Mouse (Mus musculus) 416B (cell line): ENCODE results near the gene Tyrobp.
A peak's percentile ranks its signal among the peaks of the same experiment; 100 is the strongest.

Source experiments
- DNase-seq: peaks from one replicate; pipeline ENCODE4 v3.0.0; 2011; ENCODE audit warnings: low read depth

Tyrobp gene

GRCm38 (mm10) chr7:30413596-30413995 is at the start of gene Tyrobp:
TSS of gene Tyrobp (plus strand) at chr7:30413760.
- DNase-seq = no peak

GRCm38 (mm10) chr7:30367466-30367865 is 46.1 kb upstream of the Tyrobp start:
- DNase-seq = no peak

- DNase-seq = peak; percentile 96
These were observed 40.0 kb upstream of the Tyrobp start for GRCm38 (mm10) chr7:30373501-30373962.

DNA sequence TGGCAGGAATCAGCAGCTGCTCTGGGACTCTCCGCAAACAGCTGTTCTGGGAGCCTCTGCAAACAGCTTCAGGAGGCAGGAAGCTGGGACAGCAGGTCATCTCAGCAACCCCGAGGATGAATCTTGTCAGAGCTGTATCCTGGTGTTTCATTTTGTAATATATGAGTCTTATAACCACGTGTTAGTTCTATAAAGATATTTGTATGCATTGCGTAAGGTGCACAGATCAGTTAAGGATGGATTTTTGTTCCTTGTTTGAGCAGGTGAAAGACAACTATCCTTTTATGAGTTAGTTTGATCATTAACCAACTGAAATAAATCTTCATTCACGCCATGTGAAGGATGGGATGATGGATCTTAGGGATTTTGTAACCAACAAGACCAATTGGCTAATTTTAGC is 33.5 kb upstream of the Tyrobp start:
- no peak for DNase-seq

- no peak for DNase-seq
These were observed 29.5 kb upstream of the Tyrobp start for GRCm38 (mm10) chr7:30384106-30384505.

- DNase-seq = peak; percentile 24
These were observed 20.6 kb upstream of the Tyrobp start for GRCm38 (mm10) chr7:30392746-30393520.

DNA sequence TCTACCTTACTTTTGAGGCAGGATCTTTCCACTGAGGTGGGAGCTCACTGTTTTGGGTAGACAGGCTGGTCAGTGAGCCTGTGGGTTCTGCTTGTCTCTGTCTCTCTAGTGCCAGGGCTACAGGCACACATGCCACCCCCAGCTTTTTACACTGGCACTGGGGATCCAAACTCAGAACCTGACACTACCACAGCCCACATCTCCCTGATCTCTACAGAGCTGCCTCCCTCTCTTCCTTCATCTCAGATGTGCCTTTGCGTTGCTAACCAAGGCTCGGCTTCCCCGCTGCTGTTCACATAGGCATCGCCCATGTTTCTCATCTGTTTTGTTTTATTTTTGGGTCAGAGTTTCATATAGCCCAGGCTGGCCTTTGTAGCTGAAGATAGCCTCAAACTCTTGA is 19.9 kb upstream of the Tyrobp start:
- DNase-seq = no peak

DNA sequence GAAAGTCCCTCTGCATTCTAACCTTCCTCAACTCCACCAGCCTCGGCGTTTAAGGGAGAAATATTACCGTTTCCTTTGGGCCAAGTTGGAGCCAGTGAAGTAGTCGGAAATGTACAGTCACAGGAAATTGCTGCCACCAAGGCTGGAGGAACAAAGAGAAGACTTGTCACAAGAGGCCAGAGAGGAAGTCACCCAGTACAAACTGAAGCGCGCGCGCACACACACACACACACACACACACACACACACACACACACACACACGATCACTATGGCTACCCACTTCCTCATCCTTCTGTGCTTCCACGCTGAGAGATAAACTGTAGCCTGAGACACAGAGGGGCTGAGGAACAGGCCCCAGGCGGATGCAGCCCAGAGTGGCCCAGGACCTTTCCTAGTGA is 19.2 kb upstream of the Tyrobp start:
- peak; percentile 96 for DNase-seq

DNA sequence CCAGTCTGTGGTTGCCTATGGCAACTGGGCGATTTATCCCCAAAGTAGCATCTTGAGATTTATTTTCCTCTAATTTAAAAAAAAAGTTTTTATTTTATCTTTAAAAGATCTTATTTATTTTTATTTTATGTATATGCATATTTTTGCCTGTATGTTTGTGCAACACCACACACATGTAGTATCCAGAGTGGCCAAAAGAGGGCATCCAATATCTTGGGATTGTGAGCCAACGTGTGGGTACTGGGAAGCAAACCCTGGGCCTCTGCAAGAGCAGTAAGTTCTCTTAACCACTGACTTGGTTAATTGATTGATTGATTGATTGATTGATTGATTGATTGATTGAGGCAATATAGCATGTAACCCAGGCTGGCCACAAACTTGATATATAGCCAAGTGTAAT is 18.7 kb upstream of the Tyrobp start:
- DNase-seq = peak; percentile 89

- DNase-seq = no peak
These were observed 13.9 kb upstream of the Tyrobp start for GRCm38 (mm10) chr7:30399671-30400070.

DNA sequence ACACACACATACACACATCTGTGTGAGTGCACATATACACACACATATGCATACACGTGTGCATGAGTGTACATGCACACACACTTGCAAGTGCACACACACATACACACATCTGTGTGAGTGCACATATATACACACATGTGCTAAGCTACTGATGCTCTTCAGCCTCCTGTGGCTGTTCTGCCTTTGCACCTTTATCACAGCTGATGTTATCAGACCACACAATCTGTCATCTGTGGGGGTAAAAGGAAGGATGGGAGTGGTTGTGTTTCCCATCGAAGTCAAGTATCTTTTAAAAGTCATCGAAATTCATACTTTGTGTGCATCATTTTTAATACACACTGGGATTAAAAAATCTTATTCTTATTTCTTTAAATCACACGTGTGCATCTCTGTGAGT is 11.2 kb upstream of the Tyrobp start:
- DNase-seq = no peak

- peak; percentile 14 for DNase-seq
These were observed 4.9 kb upstream of the Tyrobp start for GRCm38 (mm10) chr7:30408639-30409038.

DNA sequence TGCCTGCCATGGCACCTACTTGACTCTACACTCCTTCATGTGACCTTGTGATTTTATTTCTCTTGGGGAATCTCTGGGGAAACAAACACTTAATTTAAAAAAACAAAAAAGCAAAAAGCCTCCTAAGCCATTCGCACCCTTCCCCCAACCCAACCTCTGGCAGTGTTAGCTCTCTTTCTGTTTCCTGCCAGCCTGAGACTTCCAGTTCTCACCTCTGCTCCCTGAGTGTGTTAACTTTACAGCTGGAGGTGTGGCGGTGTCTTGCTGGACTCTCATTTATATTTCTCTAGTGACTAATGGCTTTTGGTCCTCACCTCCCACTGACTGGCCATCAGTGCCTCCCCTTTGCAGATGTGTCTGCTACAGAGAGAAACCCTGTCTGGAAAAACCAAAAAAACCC is 3.8 kb upstream of the Tyrobp start:
- no peak for DNase-seq

- peak; percentile 61 for DNase-seq
These were observed 2.5 kb upstream of the Tyrobp start for GRCm38 (mm10) chr7:30411023-30411422.

- DNase-seq = peak; percentile 71
These were observed 819 bp upstream of the Tyrobp start for GRCm38 (mm10) chr7:30412735-30413147.

DNA sequence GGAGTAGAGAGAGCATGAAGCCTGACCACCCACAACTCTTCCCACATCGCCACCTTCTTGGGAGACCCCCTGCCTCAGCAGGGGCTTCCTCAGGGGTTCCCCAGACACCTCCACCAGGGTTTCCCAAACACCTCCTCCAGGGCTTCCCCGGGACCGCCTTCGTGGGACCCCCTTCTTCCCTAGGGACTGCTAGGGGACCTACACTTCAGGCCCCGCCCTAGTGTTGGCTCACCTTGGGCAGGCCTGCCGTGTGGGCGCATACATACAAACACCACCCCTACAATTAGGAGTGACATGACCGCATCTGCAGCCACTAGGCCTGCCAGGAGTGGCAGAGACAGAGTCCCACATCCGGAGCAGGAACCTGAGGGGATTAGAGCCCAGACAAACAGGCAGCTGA is 4.3 kb downstream of the Tyrobp start:
- DNase-seq = peak; percentile 81

GRCm38 (mm10) chr7:30419561-30420499 is 6.3 kb downstream of the Tyrobp start, which contains the start of gene Hcst:
TSS of gene Hcst (minus strand) at chr7:30419854.
- peak; percentile 94 for DNase-seq

GRCm38 (mm10) chr7:30420673-30421072 is 7.1 kb downstream of the Tyrobp start:
- no peak for DNase-seq

GRCm38 (mm10) chr7:30421175-30421889 is 7.8 kb downstream of the Tyrobp start, which contains the start of gene Nfkbid:
TSS of gene Nfkbid (plus strand) at chr7:30421732.
- peak; percentile 93 for DNase-seq

- peak; percentile 88 for DNase-seq
These were observed 8.4 kb downstream of the Tyrobp start for GRCm38 (mm10) chr7:30421890-30422435.

DNA sequence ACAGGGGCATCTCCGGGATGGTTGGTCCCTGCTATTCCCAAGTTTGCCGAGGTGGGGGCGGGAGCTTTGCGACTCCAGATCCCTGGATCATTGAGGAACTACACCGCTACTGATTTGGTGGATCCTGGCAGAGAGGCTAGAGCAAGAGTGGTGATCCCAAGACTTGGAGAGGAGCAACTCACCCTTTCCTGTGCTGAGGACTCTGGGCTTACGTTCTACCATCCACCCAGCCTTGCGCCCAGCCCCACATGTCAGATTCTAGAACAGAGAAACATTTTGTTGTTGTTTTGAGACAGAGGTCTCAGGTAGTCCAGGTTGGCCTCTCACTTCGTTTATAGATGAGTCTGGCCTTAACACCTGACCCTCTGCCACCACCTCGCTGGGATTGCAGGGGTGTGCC is 9.0 kb downstream of the Tyrobp start:
- DNase-seq = peak; percentile 31
